Mouse (Mus musculus) splenic B cell, adult 2 months (primary cell): ENCODE measurements at regions not wholly inside any gene's neighbourhood (a gene's known extent, or its start where the extent isn't known, plus 50 kb on each side); places are given as distances from the start of the nearest gene placed in this dataset.
"Not testable (repeated sequence)": the region's sequence is repeated elsewhere in the genome, so short reads cannot be mapped to it uniquely, and the experiment has no call there.

Experiments used
- DNase-seq: peaks from one replicate; pipeline ENCODE4 v3.0.0-alpha.2; 2011; ENCODE audit warnings: low read depth, low spot score
- H3K27me3 ChIP-seq: 2 replicates; pipeline ENCODE4 v1.6.1; 2012; ENCODE audit warnings: mild to moderate bottlenecking, low read length, moderate library complexity, mixed read lengths; ENCODE audit not compliant: control insufficient read depth, poor library complexity, insufficient read depth, severe bottlenecking
- H3K36me3 ChIP-seq: 2 replicates; pipeline ENCODE4 v1.6.1; 2012; ENCODE audit warnings: mild to moderate bottlenecking, low read length, moderate library complexity, mixed read lengths; ENCODE audit not compliant: control insufficient read depth, poor library complexity, insufficient read depth, severe bottlenecking

- Histone ChIP-seq H3K27me3 (no peaks in the 10 kb centered on the region), H3K36me3 (no peaks in the 10 kb centered on the region)
- no peak for DNase-seq
Measured at GRCm38 (mm10) chr5:12639549-12639948, 256.4 kb downstream of the Sema3d start.

DNA sequence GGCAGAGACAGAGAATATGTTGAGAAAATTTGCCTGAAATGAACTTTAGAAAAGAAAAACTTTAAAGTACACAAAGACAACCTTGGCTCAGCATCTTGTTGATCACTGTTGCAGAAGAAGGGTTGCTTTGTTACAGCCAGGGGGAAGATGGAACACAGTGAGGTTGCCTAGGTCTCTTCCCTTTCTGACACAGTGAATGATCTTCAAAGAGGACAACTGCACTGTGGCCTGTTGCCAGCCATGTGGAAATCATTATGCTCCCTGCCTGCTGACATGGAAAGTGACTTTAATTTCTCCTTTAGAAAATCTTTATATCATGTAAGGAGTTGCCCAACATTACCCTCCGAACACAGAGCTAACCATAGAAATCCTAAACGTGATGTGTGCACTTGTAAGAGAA is 263.1 kb downstream of the Sema3d start:
- H3K36me3 ChIP-seq, result no peaks in the 10 kb centered on the region
- no peak for DNase-seq
- H3K27me3 ChIP-seq, result no peaks in the 10 kb centered on the region

GRCm38 (mm10) chr5:12673666-12674065 is 290.5 kb downstream of the Sema3d start:
- DNase-seq, result no peak
- Histone ChIP-seq H3K27me3 (no peaks in the 10 kb centered on the region), H3K36me3 (no peaks in the 10 kb centered on the region)

GRCm38 (mm10) chr5:12674134-12674533 is 290.9 kb downstream of the Sema3d start:
- no peaks in the 10 kb centered on the region for H3K27me3 ChIP-seq
- H3K36me3 ChIP-seq, result no peaks in the 10 kb centered on the region
- no peak for DNase-seq

GRCm38 (mm10) chr5:12676712-12677111 is 293.5 kb downstream of the Sema3d start:
- DNase-seq, result no peak
- Histone ChIP-seq H3K27me3 (no peaks in the 10 kb centered on the region), H3K36me3 (no peaks in the 10 kb centered on the region)

DNA sequence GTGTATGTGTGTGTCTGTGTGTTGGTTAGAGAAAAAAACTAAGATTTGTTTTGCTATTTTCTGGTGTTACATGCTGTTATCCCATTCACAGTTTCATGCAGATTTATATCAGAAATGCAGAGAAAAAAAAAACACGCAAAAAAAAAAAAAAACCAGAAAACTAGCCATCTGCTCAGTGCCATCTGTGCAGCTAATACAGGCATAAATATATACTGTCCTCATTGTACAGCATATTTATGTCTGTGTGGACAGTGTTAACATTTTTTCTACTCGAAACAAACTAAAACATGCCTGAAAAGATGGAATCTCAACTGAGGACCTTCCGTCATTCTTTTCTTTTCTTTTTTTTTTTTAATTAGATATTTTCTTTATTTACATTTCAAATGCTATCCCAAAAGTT is 331.7 kb downstream of the Sema3d start:
- H3K27me3 ChIP-seq, result no peaks in the 10 kb centered on the region
- no peak for DNase-seq
- no peaks in the 10 kb centered on the region for H3K36me3 ChIP-seq

- Histone ChIP-seq H3K36me3 (no peaks in the 10 kb centered on the region), H3K27me3 (no peaks in the 10 kb centered on the region)
- no peak for DNase-seq
Measured at GRCm38 (mm10) chr5:12751514-12751913, 368.3 kb downstream of the Sema3d start.

- no peaks in the 10 kb centered on the region for H3K36me3 ChIP-seq
- DNase-seq, result no peak
- no peaks in the 10 kb centered on the region for H3K27me3 ChIP-seq
Measured at GRCm38 (mm10) chr5:12759634-12760033, 365.6 kb upstream of the Sema3a start.

DNA sequence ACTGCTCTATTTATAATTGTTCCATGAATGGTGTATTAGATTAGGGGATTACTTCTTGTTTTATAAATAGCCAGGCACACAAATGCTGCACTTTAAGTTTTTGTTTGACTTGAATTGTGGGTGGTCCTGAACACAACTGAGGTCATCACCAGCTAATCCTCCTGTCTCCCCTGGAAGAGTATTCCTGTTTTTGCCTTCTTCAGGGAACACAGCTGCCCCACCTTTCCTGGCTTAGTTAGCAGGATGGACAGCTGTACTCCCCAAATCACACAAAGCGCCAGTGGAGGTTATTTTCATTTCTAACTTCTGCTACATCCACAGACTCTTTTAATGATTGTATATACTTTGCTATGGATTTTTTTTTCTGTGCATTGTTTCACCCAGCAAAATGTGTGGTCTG is 357.8 kb upstream of the Sema3a start:
- no peak for DNase-seq
- no peaks in the 10 kb centered on the region for H3K27me3 ChIP-seq
- no peaks in the 10 kb centered on the region for H3K36me3 ChIP-seq

DNA sequence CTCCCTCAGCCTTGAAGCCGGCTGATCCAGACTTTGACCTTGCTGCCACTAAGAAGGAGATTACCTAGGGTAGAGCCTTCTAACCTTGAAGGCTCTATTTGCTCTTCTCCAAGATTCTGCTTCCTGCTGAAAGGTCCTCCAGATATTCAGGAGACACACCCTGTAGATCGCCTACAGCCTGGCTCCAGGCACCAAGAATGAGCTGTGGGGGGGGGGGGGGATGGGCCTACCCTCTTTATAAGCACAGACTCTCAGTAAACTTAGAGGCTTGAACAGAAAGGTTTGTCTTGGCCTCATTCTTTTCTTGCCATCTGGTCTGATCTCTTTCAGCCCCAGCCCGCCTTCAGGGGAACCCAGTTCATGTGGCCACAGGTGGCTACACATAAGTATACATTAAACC is 342.5 kb upstream of the Sema3a start:
- no peak for DNase-seq
- Histone ChIP-seq H3K36me3 (no peaks in the 10 kb centered on the region), H3K27me3 (no peaks in the 10 kb centered on the region)

- DNase-seq, result no peak
- H3K27me3 ChIP-seq, result no peaks in the 10 kb centered on the region
- no peaks in the 10 kb centered on the region for H3K36me3 ChIP-seq
Measured at GRCm38 (mm10) chr5:12808729-12809128, 316.5 kb upstream of the Sema3a start.

DNA sequence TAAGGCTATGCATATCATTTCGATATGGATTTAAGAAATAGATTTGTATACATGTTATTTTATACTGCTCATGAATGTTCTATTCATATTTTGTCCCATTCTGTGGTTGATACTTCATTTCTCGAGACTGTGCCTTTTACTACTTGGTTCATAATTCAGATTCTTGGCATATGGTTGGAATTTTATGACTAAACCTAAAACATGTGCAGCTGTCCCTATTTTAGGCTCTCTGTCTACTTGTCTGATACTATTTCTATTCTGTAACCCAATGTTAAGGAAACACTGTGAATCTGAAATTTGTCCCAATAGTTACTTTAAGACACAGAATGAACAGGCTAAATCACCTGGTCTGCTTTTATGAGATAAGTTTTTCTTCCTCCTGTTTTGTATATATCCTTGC is 315.3 kb upstream of the Sema3a start:
- H3K36me3 ChIP-seq, result no peaks in the 10 kb centered on the region
- H3K27me3 ChIP-seq, result no peaks in the 10 kb centered on the region
- DNase-seq, result no peak

DNA sequence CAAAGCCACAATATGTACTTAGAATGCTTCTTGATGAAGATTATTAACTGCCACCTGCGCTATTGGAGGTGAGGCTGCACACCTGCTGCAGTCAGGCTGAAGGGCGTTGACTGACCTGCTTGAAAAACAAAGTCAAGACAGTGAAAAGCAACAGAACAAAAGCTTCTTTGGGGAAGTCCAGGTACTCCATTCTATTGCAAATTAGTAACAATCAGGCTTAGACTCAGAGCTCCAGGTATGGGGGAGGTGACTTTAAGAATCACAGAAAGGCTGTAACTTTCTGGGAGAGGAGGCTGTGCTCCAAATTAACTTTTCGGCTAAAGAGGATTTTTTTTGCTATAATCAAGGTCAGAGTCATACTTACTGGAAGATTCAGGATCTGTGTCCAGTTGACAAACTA is 278.0 kb upstream of the Sema3a start:
- H3K36me3 ChIP-seq, H3K27me3 ChIP-seq, DNase-seq: not testable (repeated sequence)

DNA sequence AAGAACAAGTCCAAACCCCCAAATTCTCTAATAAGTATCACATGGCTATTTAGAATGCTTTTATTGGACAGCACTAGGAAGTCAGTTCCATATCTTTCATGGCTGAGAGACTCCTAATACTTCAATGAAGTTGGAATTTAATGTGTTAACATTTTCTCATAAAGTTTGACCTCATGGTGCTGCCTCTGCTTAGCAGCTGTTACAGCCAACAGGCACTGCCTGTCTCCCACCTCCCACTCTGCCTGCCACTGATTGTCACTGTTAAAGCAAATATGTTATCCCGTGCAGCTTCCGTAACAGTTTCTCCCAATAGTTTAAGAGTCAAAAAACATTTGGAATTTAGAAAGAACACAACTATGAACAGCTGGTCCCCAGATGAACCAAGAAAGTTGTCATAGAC is 268.3 kb upstream of the Sema3a start:
- DNase-seq, result no peak
- Histone ChIP-seq H3K36me3 (no peaks in the 10 kb centered on the region), H3K27me3 (no peaks in the 10 kb centered on the region)

GRCm38 (mm10) chr5:12868355-12869217 is 256.6 kb upstream of the Sema3a start:
- Histone ChIP-seq H3K27me3 (no peaks in the 10 kb centered on the region), H3K36me3 (no peaks in the 10 kb centered on the region)
- no peak for DNase-seq

DNA sequence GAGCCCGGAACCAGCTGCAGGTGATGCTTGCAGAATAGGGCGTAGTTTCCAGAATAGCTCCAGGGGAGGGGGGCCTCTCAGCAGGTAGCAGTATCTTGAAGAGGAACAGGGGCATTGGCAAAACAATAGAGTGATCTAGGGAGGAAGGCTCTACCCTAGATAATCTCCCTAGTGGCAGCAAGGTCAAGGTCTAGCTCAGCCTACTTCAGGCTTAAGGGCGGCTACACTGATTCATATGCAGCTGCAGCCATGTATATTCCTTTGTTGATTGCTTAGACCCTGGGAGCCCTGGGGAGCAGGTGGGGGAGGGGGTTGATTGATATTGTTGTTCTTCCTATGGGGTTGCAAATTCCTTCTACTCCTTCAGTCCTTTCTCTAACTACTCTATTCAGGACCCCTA is 252.3 kb upstream of the Sema3a start:
- Histone ChIP-seq H3K27me3 (no peaks in the 10 kb centered on the region), H3K36me3 (no peaks in the 10 kb centered on the region)
- DNase-seq, result no peak
